ENCODE assay signal across 1 mouse cellular context in the genomic region with DNA sequence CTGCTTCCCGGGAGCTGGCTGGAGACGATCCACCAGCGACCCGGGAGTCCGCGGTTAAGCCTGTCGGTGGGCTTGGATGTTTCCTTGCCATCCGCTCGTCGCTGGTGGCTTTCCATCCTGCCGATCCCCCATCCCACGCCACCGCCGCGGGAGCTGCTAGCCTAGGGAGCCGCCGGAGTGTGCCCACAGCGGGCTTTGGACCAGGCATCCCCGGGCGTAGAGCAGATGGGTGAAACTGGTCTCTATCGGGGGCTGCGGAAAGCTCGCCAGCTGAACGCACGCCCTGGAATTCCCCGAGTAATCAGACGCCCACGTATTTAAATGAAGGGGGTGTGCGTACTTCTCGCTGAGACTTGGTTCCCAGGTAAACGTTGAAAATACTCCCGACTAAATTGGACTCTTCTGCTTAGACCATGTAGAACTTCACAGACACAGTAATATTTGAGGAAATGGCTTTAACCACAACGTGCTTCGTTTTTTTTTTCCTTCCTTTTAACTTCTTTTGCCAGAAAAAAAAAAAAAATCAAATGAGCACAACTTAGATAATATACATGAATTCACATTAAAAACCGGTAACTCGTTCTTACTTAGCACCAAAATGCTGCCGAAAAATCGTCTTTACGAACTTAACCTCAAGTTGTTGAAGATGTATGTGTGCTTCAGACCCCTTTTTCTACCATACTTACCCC.
TF ChIP-seq lines count a peak whose summit lies in the region.

No protein-coding gene starts in this region.

TF ChIP-seq in CH12.LX, 34 proteins besides CTCF, POLR2A, EP300 and RAD21 (continued from another document):
- TF ChIP-seq ZMIZ1 (IDR thresholded peaks at IDR 0.05; ENCODE audit: low read depth, low read length) = peak; percentile 16; the same call in 1 of the 2 replicates
- no peak; the same call in 1 of the 2 replicates for TF ChIP-seq JUND (conservative IDR thresholded peaks at IDR 0.05; ENCODE audit: low read depth, low read length)
- 0 out of 2 replicates have a peak, but pooled peaks have one; percentile 45 for TF ChIP-seq KAT2A (IDR thresholded peaks at IDR 0.05; ENCODE audit: insufficient replicate concordance, low read length)
- no peak for TF ChIP-seq GABPA (IDR thresholded peaks at IDR 0.05; ENCODE audit: insufficient replicate concordance, low read depth, low read length)
- peak; percentile 89 for TF ChIP-seq MAX (IDR thresholded peaks at IDR 0.05; ENCODE audit: low read length)
- no peak for TF ChIP-seq HCFC1 (IDR thresholded peaks at IDR 0.05; ENCODE audit: low read depth, low read length)
- TF ChIP-seq CHD2 (IDR thresholded peaks at IDR 0.05; ENCODE audit: low read length) = peak; percentile 67; the same call in 1 of the 2 replicates
- TF ChIP-seq ELF1 (IDR thresholded peaks at IDR 0.05; ENCODE audit: low read depth, low read length) = peak; percentile 14; the same call in 1 of the 2 replicates
- TF ChIP-seq MAFK (IDR thresholded peaks at IDR 0.05; ENCODE audit: insufficient replicate concordance, low read length) = peak; percentile 34; the same call in 1 of the 2 replicates
- TF ChIP-seq NELFE (IDR thresholded peaks at IDR 0.05; ENCODE audit: low read depth, low read length) = peak; percentile 81
- 0 out of 2 replicates have a peak, but pooled peaks have one; percentile 7 for TF ChIP-seq SMC3 (IDR thresholded peaks at IDR 0.05; ENCODE audit: low read depth, low read length)
- TF ChIP-seq RCOR1 (conservative IDR thresholded peaks at IDR 0.05; ENCODE audit: low read depth, low read length) = peak; percentile 68; the same call in 1 of the 2 replicates
- no peak for TF ChIP-seq ZKSCAN1 (IDR thresholded peaks at IDR 0.05; ENCODE audit: borderline replicate concordance, low read depth, low read length)
- TF ChIP-seq MYC (IDR thresholded peaks at IDR 0.05; ENCODE audit: low read depth, low read length) = peak; percentile 79; the same call in 1 of the 2 replicates
- no peak for TF ChIP-seq NRF1 (IDR thresholded peaks at IDR 0.05; ENCODE audit: low read depth, low read length)
- peak; percentile 96 for TF ChIP-seq CHD1 (IDR thresholded peaks at IDR 0.05; ENCODE audit: low read depth, low read length)
- 0 out of 2 replicates have a peak, but pooled peaks have one; percentile 19 for TF ChIP-seq E2F4 (IDR thresholded peaks at IDR 0.05; ENCODE audit: insufficient replicate concordance, low read depth, low read length)
- TF ChIP-seq MAZ (IDR thresholded peaks at IDR 0.05; ENCODE audit: low read depth, low read length) = peak; percentile 41; the same call in 1 of the 2 replicates
- peak; percentile 92 for TF ChIP-seq MXI1 (IDR thresholded peaks at IDR 0.05; ENCODE audit: low read depth, low read length)
- TF ChIP-seq MEF2A (IDR thresholded peaks at IDR 0.05; ENCODE audit: borderline replicate concordance, low read depth, low read length) = peak; percentile 74
- TF ChIP-seq SIN3A (IDR thresholded peaks at IDR 0.05; ENCODE audit: low read length) = peak; percentile 99
- TF ChIP-seq JUN (IDR thresholded peaks at IDR 0.05; ENCODE audit: insufficient read depth, low read depth, low read length) = no peak
- no peak; the same call in 1 of the 2 replicates for TF ChIP-seq POLR2AphosphoS2 (IDR thresholded peaks at IDR 0.05; ENCODE audit: low read depth, low read length)
- TF ChIP-seq USF2 (conservative IDR thresholded peaks at IDR 0.05; ENCODE audit: low read depth, low read length) = no peak
- peak; percentile 65 for TF ChIP-seq ZNF384 (IDR thresholded peaks at IDR 0.05; ENCODE audit: low read depth, low read length)
- TF ChIP-seq USF1 (IDR thresholded peaks at IDR 0.05; ENCODE audit: low read depth, low read length) = no peak
- TF ChIP-seq TCF12 (IDR thresholded peaks at IDR 0.05; ENCODE audit: low read depth, low read length) = peak; percentile 91
- TF ChIP-seq ZC3H11A (IDR thresholded peaks at IDR 0.05; ENCODE audit: low read depth, low read length) = no peak
- TF ChIP-seq UBTF (IDR thresholded peaks at IDR 0.05; ENCODE audit: low read depth, low read length) = no peak
- no peak for TF ChIP-seq PAX5 (IDR thresholded peaks at IDR 0.05; ENCODE audit: low read length)
- TF ChIP-seq IRF4 (IDR thresholded peaks at IDR 0.05; ENCODE audit: low read depth, low read length) = peak; percentile 76
